Mouse (Mus musculus) heart, embryonic 13.5 days (tissue): ENCODE data around the gene Dusp16. TPM values are rescaled to one million over a fixed set of nuclear protein-coding genes. Genes with fewer than 3 reads are reported as not detected.

Experiments
- ATAC-seq: fragments of 200-750 bp; cut with Nextera tagmentation; 2 replicates; pipeline ENCODE4 v1.8.0; 2017; ENCODE audit warnings: moderate TSS enrichment; ENCODE audit not compliant: insufficient number of reproducible peaks, low FRiP score, low TSS enrichment; ENCODE audit errors: extremely low read depth
- H3K27ac ChIP-seq: fragments of 300-500 bp; sonication (generic); replicated peaks from 2 replicates; pipeline ENCODE4 v1.5.1; 2015; ENCODE audit warnings: moderate library complexity, mild to moderate bottlenecking, inconsistent platforms
- H3K27me3 ChIP-seq: fragments of 300-500 bp; sonication (generic); replicated peaks from 2 replicates; pipeline ENCODE4 v1.6.1; 2015; ENCODE audit warnings: mild to moderate bottlenecking, inconsistent platforms
- H3K36me3 ChIP-seq: fragments of 300-500 bp; sonication (generic); 2 replicates; pipeline ENCODE4 v1.6.1; 2015; ENCODE audit warnings: mild to moderate bottlenecking, inconsistent platforms
- H3K4me1 ChIP-seq: fragments of 300-500 bp; sonication (generic); 2 replicates; pipeline ENCODE4 v1.6.1; 2015; ENCODE audit warnings: inconsistent platforms
- H3K4me2 ChIP-seq: fragments of 300-500 bp; sonication (generic); 2 replicates; pipeline ENCODE4 v1.6.1; 2015; ENCODE audit warnings: inconsistent platforms, mild to moderate bottlenecking, moderate library complexity
- H3K4me3 ChIP-seq: fragments of 300-500 bp; sonication (generic); 2 replicates; pipeline ENCODE4 v1.5.1; 2015; ENCODE audit warnings: moderate library complexity, mild to moderate bottlenecking, inconsistent platforms
- H3K9ac ChIP-seq: fragments of 300-500 bp; sonication (generic); 2 replicates; pipeline ENCODE4 v1.6.1; 2015; ENCODE audit warnings: inconsistent platforms, mild to moderate bottlenecking, moderate library complexity
- H3K9me3 ChIP-seq: fragments of 300-500 bp; sonication (generic); 2 replicates; pipeline ENCODE4 v1.6.1; 2016; ENCODE audit warnings: inconsistent platforms
- WGBS: fragments of 180-500 bp; shearing (Covaris S2); methylation state at CpG from one replicate; pipeline ENCODE4 v1.1.7; 2015; ENCODE audit warnings: mixed read lengths; 5-methylcytosine and 5-hydroxymethylcytosine counted together
- polyA plus RNA-seq: library from polyadenylated mRNA; unstranded; fragments of >200 nt; fragmentation: Nextera tagmentation; extraction: Ambion mirVana; gene quantifications from 2 replicates; pipeline ENCODE4 v1.2.1, GENCODE M21; 2015

Gene Dusp16
- polyA plus RNA-seq, 1 experiment from 2014 or later: 14.2 TPM

DNA sequence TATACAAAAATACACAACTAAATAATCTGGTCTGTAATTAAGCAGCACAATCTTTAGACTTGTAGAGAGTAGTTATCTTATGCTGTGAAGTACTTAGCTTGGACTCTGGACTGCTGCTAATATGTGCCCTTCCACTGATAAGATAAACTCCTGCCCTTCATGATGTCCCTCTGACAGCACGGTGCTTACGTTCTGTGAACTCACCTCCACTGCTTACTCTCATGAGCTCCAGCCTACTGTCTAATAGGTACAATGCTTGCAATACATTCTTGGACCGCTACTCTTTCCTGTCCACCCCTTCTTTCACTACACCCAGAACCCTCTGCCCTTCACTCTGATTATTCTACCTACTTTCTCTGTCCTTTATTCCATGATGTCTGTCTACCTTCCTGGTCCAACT lies 61.4 kb downstream of the Dusp16 start:
- peaks cover 47% of the 10 kb centered on the region for H3K36me3 ChIP-seq
- H3K9ac ChIP-seq: no peak overlapping the region
- H3K27ac ChIP-seq: no peak overlapping the region
- H3K4me1 ChIP-seq: peaks cover 25% of the 10 kb centered on the region
- no peaks in the 10 kb centered on the region for H3K27me3 ChIP-seq
- WGBS: 29% methylated on average over 3 of the region's 3 CpGs
- ATAC-seq: no peak
- no peak overlapping the region for H3K4me3 ChIP-seq
- no peaks in the 10 kb centered on the region for H3K9me3 ChIP-seq
- no peak overlapping the region for H3K4me2 ChIP-seq

DNA sequence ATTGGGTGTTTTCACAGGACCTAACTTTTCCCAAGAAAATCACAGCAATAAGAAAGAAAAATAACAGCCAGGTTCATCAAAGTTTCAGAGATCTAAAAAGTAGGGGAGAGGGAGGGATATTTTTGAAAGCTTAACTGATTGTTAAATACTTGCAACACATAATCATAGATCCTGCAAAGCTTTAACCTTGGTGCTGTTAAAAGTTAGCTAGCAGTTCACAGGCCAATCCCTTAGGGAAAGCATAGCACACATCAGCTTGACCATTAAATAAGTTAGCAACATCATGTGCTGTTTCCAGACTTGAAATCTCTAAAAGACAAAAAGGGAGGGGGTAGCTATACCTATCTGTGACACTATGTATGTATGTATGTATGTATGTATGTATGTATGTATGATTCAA lies 67.0 kb downstream of the Dusp16 start:
- Histone ChIP-seq H3K36me3 (peaks cover 65% of the 10 kb centered on the region), H3K4me2 (no peak overlapping the region), H3K27me3 (no peaks in the 10 kb centered on the region), H3K4me1 (peaks cover 13% of the 10 kb centered on the region; the same call in 1 of the 2 replicates), H3K9me3 (no peaks in the 10 kb centered on the region), H3K4me3 (no peak overlapping the region), H3K9ac (no peak overlapping the region), H3K27ac (no peak overlapping the region)
- ATAC-seq: no peak

DNA sequence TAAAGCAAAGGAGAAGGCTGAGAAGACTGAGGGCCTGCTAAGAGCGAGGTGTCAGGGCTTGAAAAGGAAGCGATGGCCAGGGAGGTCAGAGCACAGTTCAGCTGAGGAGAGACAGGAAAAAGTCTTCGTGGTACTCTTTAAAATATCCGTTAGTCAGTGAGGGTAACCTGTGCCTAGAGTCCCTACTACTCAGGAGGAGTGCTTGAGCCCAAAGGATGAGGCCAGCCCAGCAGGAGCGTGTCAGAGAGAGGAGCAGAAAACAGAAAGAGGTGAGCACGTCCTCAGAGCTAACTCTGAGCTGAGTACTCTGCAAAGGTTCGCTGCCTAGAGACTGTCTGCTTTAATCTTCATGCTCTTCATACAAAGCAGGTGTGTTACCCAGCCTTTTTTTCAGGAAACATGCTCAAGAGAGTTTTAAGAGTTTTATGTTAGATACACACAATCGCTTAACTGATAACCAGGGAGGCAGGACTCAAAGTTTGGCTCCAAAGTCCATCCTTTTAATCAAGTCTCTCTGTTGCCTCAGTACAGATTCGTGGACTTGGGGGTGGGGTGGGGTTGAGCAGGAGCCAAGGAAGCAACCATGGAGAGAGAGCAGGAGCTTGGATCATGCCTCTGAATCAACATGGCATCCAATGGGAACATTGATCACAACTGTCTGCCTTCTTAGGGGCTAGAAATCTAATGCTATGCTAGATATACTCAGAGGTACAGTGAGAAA lies 68.4 kb downstream of the Dusp16 start:
- Histone ChIP-seq H3K36me3 (peaks cover 80% of the 10 kb centered on the region), H3K4me1 (peaks cover 16% of the 10 kb centered on the region), H3K9me3 (no peaks in the 10 kb centered on the region), H3K27ac (no peak overlapping the region), H3K4me3 (no peak overlapping the region), H3K9ac (no peak overlapping the region), H3K27me3 (no peaks in the 10 kb centered on the region), H3K4me2 (no peak overlapping the region)
- no peak for ATAC-seq
- 80% methylated on average over 9 of the region's 9 CpGs for WGBS

DNA sequence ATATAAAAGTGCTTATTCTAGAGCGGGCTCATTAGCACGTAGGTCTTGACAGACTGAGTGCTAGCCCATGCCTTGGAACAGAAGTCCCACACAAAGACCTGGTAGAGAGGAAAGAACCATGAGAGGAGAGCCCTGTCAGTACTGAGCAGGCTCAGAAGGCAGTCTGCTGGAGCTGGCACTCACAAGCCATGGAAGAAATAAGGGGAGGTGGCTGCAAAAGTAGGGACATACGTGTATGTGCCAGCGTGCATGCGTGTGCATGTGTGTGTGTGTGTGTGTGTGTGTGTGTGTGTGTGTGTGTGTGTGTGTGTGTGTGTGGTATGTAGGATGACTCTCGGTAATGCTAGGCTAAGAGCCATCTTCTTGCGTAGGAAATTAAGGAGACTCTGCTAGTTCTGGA lies 69.1 kb downstream of the Dusp16 start:
- no peaks in the 10 kb centered on the region for H3K27me3 ChIP-seq
- no peak overlapping the region for H3K4me2 ChIP-seq
- no peaks in the 10 kb centered on the region for H3K9me3 ChIP-seq
- no peak overlapping the region for H3K27ac ChIP-seq
- peaks cover 81% of the 10 kb centered on the region for H3K36me3 ChIP-seq
- WGBS: 93% methylated on average over 7 of the region's 7 CpGs
- H3K9ac ChIP-seq: no peak overlapping the region
- ATAC-seq: no peak
- H3K4me1 ChIP-seq: peaks cover 19% of the 10 kb centered on the region
- no peak overlapping the region for H3K4me3 ChIP-seq

DNA sequence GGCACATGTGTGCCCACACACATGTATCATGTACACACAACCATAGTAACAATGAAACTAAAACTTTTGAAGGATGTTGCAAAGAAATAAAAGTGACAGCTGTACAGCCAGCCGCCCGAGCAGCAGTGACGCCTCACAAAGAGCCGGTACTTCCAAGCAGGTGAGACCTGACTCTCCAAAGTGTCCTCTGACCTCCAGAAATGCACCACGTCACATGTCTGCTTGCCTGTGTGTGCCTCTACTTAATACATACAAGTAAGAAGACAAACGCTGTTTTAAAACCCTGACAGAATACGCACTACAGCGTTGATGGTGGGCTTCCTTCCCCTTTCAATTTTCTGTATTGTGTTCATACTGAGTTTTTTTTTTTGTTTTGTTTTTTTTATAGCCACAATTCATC lies 69.5 kb downstream of the Dusp16 start:
- 90% methylated on average over 8 of the region's 8 CpGs for WGBS
- H3K36me3 ChIP-seq: peaks cover 83% of the 10 kb centered on the region

DNA sequence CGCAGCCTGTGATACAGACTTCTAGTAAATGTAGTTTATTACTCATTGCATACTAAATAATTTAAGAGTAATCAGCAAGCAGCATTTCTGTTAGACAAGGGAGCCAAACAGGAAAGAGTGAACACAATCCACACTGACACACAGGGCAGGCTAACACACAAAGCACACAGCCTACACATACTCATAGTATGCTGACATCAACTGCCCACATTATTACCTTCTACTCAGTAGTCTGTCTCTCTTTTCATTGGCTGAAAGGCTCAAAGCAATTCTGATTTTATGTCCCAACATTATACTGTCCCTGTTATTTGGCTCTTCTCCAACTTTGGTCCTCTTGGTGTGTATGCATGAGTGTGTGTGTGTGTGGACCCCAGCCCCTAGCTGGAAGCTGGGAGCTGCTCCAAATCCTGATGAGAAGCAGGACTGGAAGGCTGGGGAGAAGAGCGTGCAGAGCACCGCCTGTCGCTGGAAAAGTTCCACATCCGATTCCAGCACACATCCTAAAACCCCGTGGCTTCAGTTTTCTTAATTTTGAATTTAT lies 70.6 kb downstream of the Dusp16 start:
- Histone ChIP-seq H3K4me3 (no peak overlapping the region), H3K27me3 (no peaks in the 10 kb centered on the region), H3K27ac (no peak overlapping the region), H3K9me3 (no peaks in the 10 kb centered on the region), H3K4me1 (peaks cover 24% of the 10 kb centered on the region), H3K4me2 (no peak overlapping the region), H3K9ac (no peak overlapping the region), H3K36me3 (peaks cover 86% of the 10 kb centered on the region)
- 86% methylated on average over 6 of the region's 6 CpGs for WGBS
- no peak for ATAC-seq

More for the DNA sequence above, 69.5 kb downstream of the Dusp16 start:
- Histone ChIP-seq H3K4me1 (peaks cover 22% of the 10 kb centered on the region), H3K4me2 (no peak overlapping the region), H3K4me3 (no peak overlapping the region), H3K9ac (no peak overlapping the region), H3K27ac (no peak overlapping the region), H3K9me3 (no peaks in the 10 kb centered on the region), H3K27me3 (no peaks in the 10 kb centered on the region)
- ATAC-seq: no peak

DNA sequence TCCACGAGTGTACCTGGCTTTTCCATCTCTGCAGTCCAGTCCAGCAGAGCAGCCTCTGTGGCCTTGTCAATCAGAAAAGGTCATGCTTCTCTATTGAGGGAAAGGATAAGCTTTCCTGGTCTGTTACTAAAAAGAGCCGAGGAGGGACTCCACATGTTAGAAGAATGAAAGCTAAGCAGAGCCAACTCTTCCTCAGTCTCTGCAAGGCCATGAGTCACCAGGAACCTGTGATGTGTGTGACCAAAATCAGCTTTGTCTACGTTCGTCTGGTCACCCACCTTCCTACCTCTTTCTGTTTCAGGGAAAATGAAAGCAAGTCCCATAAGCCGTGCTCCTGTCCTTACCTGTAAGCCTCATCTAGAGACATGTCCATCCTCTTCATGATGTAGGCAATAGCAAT lies 72.3 kb downstream of the Dusp16 start:
- Histone ChIP-seq H3K9ac (0 out of 2 replicates have a peak overlapping the region, but pooled peaks have one; percentile 14), H3K4me2 (no peak overlapping the region), H3K4me3 (no peak overlapping the region), H3K36me3 (peaks cover 88% of the 10 kb centered on the region), H3K4me1 (peaks cover 39% of the 10 kb centered on the region), H3K27me3 (no peaks in the 10 kb centered on the region), H3K9me3 (no peaks in the 10 kb centered on the region), H3K27ac (no peak overlapping the region)
- no peak for ATAC-seq
- 63% methylated on average over 5 of the region's 5 CpGs for WGBS

DNA sequence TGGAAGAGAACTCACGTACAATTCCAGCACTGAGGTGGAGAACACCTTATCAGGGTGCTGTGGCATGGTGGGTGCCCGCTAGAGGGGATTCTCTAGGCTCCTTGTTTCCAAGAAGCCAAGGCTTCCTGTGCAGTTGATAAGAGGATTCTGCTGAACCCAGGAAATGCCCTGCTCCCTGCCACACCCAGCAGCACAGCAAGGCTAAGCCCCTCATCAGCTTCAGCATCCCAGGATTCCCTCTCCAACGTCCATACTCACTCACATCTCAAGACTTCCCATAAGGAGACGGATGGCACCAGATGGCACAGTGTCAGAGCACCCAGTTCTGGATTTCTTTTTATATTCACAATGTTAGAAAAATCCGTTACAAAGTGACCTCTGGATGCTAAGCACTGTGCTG lies 73.3 kb downstream of the Dusp16 start:
- Histone ChIP-seq H3K4me3 (no peak overlapping the region), H3K4me1 (peaks cover 41% of the 10 kb centered on the region), H3K36me3 (peaks cover 86% of the 10 kb centered on the region), H3K27ac (no peak overlapping the region), H3K9me3 (no peaks in the 10 kb centered on the region), H3K27me3 (no peaks in the 10 kb centered on the region), H3K4me2 (no peak overlapping the region), H3K9ac (no peak overlapping the region)
- 83% methylated on average over 5 of the region's 5 CpGs for WGBS
- no peak for ATAC-seq

DNA sequence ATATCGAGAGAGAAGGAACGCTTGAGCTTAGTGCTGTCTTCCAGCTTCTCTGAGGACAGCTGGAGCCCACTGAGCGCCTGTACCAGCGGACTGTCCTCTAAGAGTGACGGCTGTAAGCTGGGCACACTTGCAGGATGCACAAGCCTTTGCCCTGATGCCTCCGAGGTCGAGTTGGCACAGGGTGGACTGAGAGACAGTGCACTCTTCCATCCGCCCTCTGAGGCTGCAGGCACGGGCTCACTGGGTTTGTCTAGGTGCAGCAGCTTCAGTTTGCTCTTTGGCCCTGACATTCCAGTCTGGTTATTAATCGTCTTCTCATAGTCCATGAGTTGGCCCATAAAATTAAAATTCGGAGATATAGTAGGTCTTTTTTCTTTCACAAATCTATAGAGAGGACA lies 73.8 kb downstream of the Dusp16 start:
- no peak for ATAC-seq
- Histone ChIP-seq H3K4me2 (no peak overlapping the region), H3K4me3 (no peak overlapping the region), H3K27me3 (no peaks in the 10 kb centered on the region), H3K9me3 (no peaks in the 10 kb centered on the region), H3K36me3 (peaks cover 84% of the 10 kb centered on the region), H3K27ac (no peak overlapping the region), H3K4me1 (peaks cover 41% of the 10 kb centered on the region), H3K9ac (no peak overlapping the region)
- 90% methylated on average over 11 of the region's 11 CpGs for WGBS

DNA sequence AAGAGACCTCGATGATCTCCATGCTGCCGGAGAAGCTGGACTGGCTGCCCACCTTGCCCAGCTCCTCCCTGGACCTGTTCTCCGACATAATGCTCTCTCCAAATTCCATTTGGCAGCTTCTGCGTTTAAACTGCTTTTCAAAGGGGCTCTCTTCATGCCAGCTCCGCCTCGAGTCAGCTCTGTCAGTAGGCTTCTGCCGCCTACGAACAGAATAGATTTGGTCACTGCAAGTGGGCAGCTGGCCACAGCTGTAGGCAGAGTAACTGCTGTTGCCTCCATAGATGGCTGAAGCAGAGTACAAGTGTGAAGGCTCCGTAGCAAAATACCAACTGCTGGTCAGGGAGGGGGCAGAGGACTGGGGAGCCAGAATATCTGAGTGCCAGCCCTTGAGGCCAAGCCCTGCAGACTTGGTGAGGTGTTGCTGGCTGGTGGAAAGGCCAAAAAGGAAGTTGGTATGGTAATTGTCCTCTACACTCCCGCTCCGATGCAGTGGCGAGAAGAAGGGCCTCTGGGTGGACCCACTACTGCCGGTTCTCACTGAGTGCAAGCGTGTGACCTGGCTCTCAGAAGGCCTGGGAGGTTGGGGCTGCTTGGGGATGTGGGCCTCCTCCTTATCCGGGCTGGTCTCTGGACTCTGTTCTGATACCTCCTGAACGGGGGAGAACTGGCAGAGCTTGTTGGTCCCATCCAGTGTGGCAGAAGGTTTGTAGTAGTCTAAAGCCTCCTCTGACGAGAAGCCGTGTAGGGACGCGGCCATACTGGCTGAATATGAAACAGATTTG lies 74.3 kb downstream of the Dusp16 start:
- H3K36me3 ChIP-seq: peaks cover 80% of the 10 kb centered on the region
- H3K4me1 ChIP-seq: peaks cover 44% of the 10 kb centered on the region
- no peaks in the 10 kb centered on the region for H3K9me3 ChIP-seq
- WGBS: 84% methylated on average over 20 of the region's 20 CpGs
- H3K27me3 ChIP-seq: no peaks in the 10 kb centered on the region
- no peak overlapping the region for H3K4me3 ChIP-seq
- 0 out of 2 replicates have a peak overlapping the region, but pooled peaks have one; percentile 8 for H3K27ac ChIP-seq
- H3K4me2 ChIP-seq: no peak overlapping the region
- ATAC-seq: no peak
- H3K9ac ChIP-seq: no peak overlapping the region

DNA sequence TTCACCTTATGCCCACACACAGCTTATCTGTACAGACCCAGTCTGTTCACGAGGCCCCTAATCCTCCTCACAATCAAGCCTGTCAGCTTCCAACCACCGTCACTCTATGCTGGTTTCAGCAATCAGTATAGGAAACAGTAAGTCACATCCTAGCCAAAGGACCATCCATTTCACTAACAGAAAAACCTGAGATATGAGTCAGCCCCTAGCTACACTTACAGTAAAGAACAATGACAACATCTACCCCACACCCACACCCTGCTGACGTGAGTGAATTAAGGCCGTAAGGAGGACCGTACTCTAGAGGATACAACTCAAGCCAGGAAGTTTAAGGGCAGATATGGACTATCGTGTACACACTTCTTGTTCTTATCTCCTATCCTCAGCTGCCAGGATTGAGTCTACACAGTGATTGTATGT lies 76.2 kb downstream of the Dusp16 start:
- H3K4me2 ChIP-seq: no peak overlapping the region
- H3K27ac ChIP-seq: peak overlapping the region; percentile 44
- no peak overlapping the region for H3K4me3 ChIP-seq
- H3K36me3 ChIP-seq: peaks cover 72% of the 10 kb centered on the region
- no peaks in the 10 kb centered on the region for H3K27me3 ChIP-seq
- 9% methylated on average over 6 of the region's 6 CpGs for WGBS
- H3K9me3 ChIP-seq: no peaks in the 10 kb centered on the region
- ATAC-seq: peak; percentile 48; the same call in 1 of the 2 replicates
- H3K4me1 ChIP-seq: peaks cover 49% of the 10 kb centered on the region
- H3K9ac ChIP-seq: no peak overlapping the region; the same call in 1 of the 2 replicates
